Mouse (Mus musculus) forebrain, embryonic 12.5 days (tissue): ENCODE results near the gene Asap2. TPM values are rescaled to one million over a fixed set of nuclear protein-coding genes. Genes with fewer than 3 reads are reported as not detected.
A peak's percentile ranks its signal among the peaks of the same experiment; 100 is the strongest.

ENCODE experiments used
- ATAC-seq: fragments of 200-750 bp; cut with Nextera tagmentation; 2 replicates; pipeline ENCODE4 v1.8.0; 2017; ENCODE audit warnings: moderate TSS enrichment; ENCODE audit not compliant: low FRiP score
- H3K27ac ChIP-seq: fragments of 300-500 bp; sonication (generic); 2 replicates; pipeline ENCODE4 v1.5.1; 2016; ENCODE audit warnings: mild to moderate bottlenecking
- H3K27me3 ChIP-seq: fragments of 300-500 bp; sonication (generic); 2 replicates; pipeline ENCODE4 v1.6.1; 2016; ENCODE audit warnings: mild to moderate bottlenecking
- H3K36me3 ChIP-seq: fragments of 300-500 bp; sonication (generic); replicated peaks from 2 replicates; pipeline ENCODE4 v1.6.1; 2016; ENCODE audit warnings: mild to moderate bottlenecking
- H3K4me1 ChIP-seq: fragments of 300-500 bp; sonication (generic); 2 replicates; pipeline ENCODE4 v1.6.1; 2016
- H3K4me2 ChIP-seq: fragments of 300-500 bp; sonication (generic); 2 replicates; pipeline ENCODE4 v1.6.1; 2016; ENCODE audit warnings: mild to moderate bottlenecking, moderate library complexity
- H3K4me3 ChIP-seq: fragments of 300-500 bp; sonication (generic); replicated peaks from 2 replicates; pipeline ENCODE4 v1.5.1; 2016; ENCODE audit warnings: mild to moderate bottlenecking
- H3K9ac ChIP-seq: fragments of 300-500 bp; sonication (generic); 2 replicates; pipeline ENCODE4 v1.6.1; 2016; ENCODE audit warnings: mild to moderate bottlenecking
- H3K9me3 ChIP-seq: fragments of 300-500 bp; sonication (generic); 2 replicates; pipeline ENCODE4 v1.6.1; 2016
- WGBS: fragments of 180-500 bp; shearing (Covaris S2); methylation state at CpG from one replicate; pipeline ENCODE4 v1.1.7; 2016; 5-methylcytosine and 5-hydroxymethylcytosine counted together
- polyA plus RNA-seq: library from polyadenylated mRNA; unstranded; fragments of >200 nt; fragmentation: Nextera tagmentation; extraction: Ambion mirVana; gene quantifications from 2 replicates; pipeline ENCODE4 v1.2.1, GENCODE M21; 2016

The Asap2 gene
- polyA plus RNA-seq, 1 experiment from 2014 or later: 18.6 TPM

DNA sequence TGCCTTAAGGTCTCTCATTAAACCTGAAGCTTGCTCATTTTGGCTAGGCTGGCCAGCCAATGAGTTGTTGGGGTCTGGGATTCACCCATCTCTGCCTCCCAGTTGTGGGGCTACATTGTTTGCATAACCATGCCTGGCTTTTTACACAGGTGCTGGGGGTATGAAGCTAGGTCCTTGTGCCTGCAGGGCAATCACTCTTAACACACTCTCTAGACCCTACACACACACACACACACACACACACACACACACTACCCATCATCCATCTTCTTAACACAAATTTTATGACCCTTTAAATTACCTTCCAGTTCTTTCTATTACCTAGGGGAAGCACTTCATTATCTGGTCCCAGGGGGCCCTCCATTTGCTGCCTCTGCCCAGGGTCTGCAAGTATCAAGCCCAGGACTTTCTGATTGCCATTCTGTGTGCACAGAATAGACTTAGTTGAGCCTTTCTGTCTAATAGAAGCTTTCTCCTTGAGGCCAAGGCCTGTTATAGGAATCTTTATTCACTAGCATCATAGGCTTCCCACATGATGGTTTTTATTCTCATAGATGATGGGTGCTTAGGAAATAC is 187.0 kb downstream of the Asap2 start:
- Histone ChIP-seq H3K4me1 (no peaks in the 10 kb centered on the region), H3K36me3 (peaks cover 4% of the 10 kb centered on the region; the same call in 1 of the 2 replicates), H3K9ac (no peak overlapping the region), H3K4me2 (no peak overlapping the region), H3K9me3 (no peaks in the 10 kb centered on the region), H3K27ac (no peak overlapping the region), H3K27me3 (no peaks in the 10 kb centered on the region), H3K4me3 (no peak overlapping the region)
- ATAC-seq: no peak

GRCm38 (mm10) chr12:21180091-21180490 is 189.8 kb downstream of the Asap2 start:
- no peak overlapping the region for H3K4me2 ChIP-seq
- H3K27ac ChIP-seq: no peak overlapping the region
- H3K4me1 ChIP-seq: peaks cover 5% of the 10 kb centered on the region; the same call in 1 of the 2 replicates
- no peaks in the 10 kb centered on the region for H3K9me3 ChIP-seq
- ATAC-seq: no peak
- WGBS: 90% methylated on average over 6 of the region's 6 CpGs
- H3K4me3 ChIP-seq: no peak overlapping the region
- no peak overlapping the region for H3K9ac ChIP-seq
- H3K36me3 ChIP-seq: no peaks in the 10 kb centered on the region
- H3K27me3 ChIP-seq: no peaks in the 10 kb centered on the region

- H3K27me3 ChIP-seq: no peaks in the 10 kb centered on the region
- 92% methylated on average over 4 of the region's 4 CpGs for whole genome bisulfite sequencing
- no peak overlapping the region for H3K9ac ChIP-seq
- no peak overlapping the region for H3K27ac ChIP-seq
- no peak for ATAC-seq
- H3K36me3 ChIP-seq: no peaks in the 10 kb centered on the region
- peaks cover 10% of the 10 kb centered on the region; the same call in 1 of the 2 replicates for H3K4me1 ChIP-seq
- H3K9me3 ChIP-seq: no peaks in the 10 kb centered on the region
- no peak overlapping the region for H3K4me3 ChIP-seq
- H3K4me2 ChIP-seq: no peak overlapping the region
These were observed 192.5 kb downstream of the Asap2 start for GRCm38 (mm10) chr12:21182786-21183185.

DNA sequence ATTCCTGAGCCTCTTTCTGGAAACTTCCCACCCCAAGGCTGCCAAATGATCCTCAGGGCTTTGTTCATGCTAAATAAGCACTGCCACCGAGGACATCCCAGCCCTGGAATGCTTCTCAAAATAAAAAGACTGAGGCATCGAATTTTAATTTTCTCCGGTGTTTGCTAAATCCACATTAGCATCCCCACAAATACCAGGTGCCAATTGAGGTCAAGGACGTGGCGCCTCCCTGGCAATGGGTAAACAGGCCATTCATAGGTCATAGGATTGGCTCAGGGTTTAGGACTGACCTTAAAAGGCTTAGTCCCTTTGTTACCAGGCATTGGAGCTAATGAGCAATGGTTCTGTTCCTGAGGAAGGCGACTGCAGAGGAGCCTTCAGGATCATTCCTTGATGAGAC is 193.1 kb downstream of the Asap2 start:
- Histone ChIP-seq H3K36me3 (no peaks in the 10 kb centered on the region), H3K4me2 (no peak overlapping the region), H3K27ac (no peak overlapping the region), H3K9ac (no peak overlapping the region), H3K4me1 (peaks cover 10% of the 10 kb centered on the region; the same call in 1 of the 2 replicates), H3K9me3 (no peaks in the 10 kb centered on the region), H3K4me3 (no peak overlapping the region), H3K27me3 (no peaks in the 10 kb centered on the region)
- no peak for ATAC-seq
- WGBS: 56% methylated on average over 6 of the region's 6 CpGs

DNA sequence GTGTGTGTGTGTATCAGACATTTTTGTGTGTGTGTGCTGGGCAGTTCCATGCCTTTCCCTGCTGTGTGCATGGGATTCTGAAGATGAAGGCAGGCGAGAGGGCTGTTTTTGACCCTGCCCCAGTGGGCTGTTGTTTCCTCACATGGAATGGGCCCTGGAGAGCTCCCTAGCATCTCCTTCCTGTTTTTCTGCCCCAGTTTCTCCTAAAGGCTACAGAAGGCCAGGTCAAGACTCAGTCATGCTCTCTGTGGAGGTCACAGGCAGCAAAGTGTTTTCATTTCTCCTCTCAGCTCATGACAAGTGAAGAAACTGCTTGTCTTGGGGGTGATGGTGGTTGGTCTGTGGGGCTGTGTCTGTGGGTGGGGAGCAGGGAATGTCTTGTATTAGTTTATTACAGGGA is 195.9 kb downstream of the Asap2 start:
- H3K9me3 ChIP-seq: no peaks in the 10 kb centered on the region
- WGBS: 83% methylated on average over 1 of the region's 1 CpGs
- no peak overlapping the region for H3K4me2 ChIP-seq
- H3K4me1 ChIP-seq: peaks cover 13% of the 10 kb centered on the region
- no peak overlapping the region for H3K9ac ChIP-seq
- H3K36me3 ChIP-seq: peaks cover 11% of the 10 kb centered on the region
- no peaks in the 10 kb centered on the region for H3K27me3 ChIP-seq
- no peak overlapping the region for H3K4me3 ChIP-seq
- no peak overlapping the region for H3K27ac ChIP-seq
- ATAC-seq: no peak

DNA sequence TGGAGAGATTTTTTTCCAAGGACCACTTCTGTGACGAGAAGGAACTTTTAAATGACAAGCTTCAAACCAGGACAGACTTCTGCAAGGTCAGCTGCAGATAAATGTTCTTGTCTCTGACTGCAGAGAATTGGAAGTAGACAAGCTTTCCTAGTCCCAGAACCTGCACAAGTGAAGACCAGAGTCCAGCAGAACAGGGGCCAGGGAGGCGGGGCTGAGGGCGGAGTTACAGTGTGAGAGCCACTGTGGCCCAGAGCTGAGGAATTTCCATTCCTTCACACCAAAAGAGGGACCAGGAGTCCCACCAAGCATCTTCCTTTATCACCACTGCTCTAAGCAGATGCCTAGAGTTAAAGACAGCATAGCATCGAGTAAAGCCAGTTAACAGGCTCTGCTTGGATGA is 198.6 kb downstream of the Asap2 start:
- no peak overlapping the region for H3K9ac ChIP-seq
- no peak overlapping the region for H3K27ac ChIP-seq
- no peak overlapping the region for H3K4me3 ChIP-seq
- no peaks in the 10 kb centered on the region for H3K27me3 ChIP-seq
- 65% methylated on average over 4 of the region's 4 CpGs for WGBS
- no peak for ATAC-seq
- no peaks in the 10 kb centered on the region for H3K9me3 ChIP-seq
- no peak overlapping the region for H3K4me2 ChIP-seq
- H3K36me3 ChIP-seq: peaks cover 16% of the 10 kb centered on the region
- H3K4me1 ChIP-seq: peaks cover 10% of the 10 kb centered on the region; the same call in 1 of the 2 replicates

- 86% methylated on average over 2 of the region's 2 CpGs for WGBS
- Histone ChIP-seq H3K27me3 (no peaks in the 10 kb centered on the region), H3K4me2 (no peak overlapping the region), H3K4me1 (peaks cover 3% of the 10 kb centered on the region; the same call in 1 of the 2 replicates), H3K9me3 (no peaks in the 10 kb centered on the region), H3K36me3 (peaks cover 16% of the 10 kb centered on the region), H3K9ac (no peak overlapping the region), H3K4me3 (no peak overlapping the region), H3K27ac (no peak overlapping the region)
- no peak for ATAC-seq
These were observed 201.3 kb downstream of the Asap2 start for GRCm38 (mm10) chr12:21191546-21191945.

DNA sequence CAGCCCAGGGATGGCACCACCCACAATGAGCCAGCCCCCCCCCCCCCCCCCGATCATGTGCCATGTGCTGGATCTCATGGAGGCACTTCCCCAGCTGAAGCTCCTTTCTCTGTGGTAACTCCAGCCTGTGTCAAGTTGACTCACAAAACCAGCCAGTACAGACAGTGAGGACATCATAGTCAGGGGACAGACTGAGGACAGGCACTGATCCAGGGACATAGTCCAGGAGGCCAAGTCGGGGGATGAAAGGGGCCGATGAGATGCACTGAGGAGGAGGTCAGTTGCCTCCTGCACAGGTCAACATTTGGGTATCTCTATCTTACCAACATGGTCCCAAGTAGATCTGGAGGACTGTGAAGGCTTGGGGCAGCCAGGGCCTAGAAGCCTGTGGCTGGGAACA is 205.2 kb downstream of the Asap2 start:
- Histone ChIP-seq H3K27me3 (no peaks in the 10 kb centered on the region), H3K36me3 (peaks cover 20% of the 10 kb centered on the region), H3K4me3 (no peak overlapping the region), H3K27ac (no peak overlapping the region), H3K4me1 (no peaks in the 10 kb centered on the region), H3K9ac (no peak overlapping the region), H3K9me3 (no peaks in the 10 kb centered on the region), H3K4me2 (no peak overlapping the region)
- ATAC-seq: no peak
- WGBS: 100% methylated on average over 3 of the region's 3 CpGs

DNA sequence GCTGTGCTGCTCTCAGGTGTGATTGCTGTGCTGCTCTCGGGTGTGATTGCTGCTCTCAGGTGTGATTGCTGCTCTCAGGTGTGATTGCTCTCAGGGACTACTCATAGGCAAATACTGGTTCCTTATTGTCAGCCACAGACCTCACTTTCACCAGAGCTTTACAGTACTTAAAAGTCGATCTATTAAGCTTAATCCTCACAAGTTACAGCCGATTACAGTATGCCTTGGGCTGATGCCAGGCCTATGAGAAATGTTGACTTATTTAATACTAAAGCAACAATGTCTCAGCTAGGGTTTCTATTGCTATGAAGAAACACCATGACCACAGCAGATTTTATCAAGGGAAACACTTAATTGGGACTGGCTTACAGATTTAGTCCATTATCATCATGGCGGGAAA is 206.2 kb downstream of the Asap2 start:
- whole genome bisulfite sequencing: 93% methylated on average over 4 of the region's 4 CpGs
- H3K9me3 ChIP-seq: no peaks in the 10 kb centered on the region

GRCm38 (mm10) chr12:21200613-21201012 is 210.4 kb downstream of the Asap2 start:
- no peaks in the 10 kb centered on the region for H3K27me3 ChIP-seq
- no peak for ATAC-seq
- no peak overlapping the region for H3K27ac ChIP-seq
- H3K4me2 ChIP-seq: no peak overlapping the region
- peaks cover 33% of the 10 kb centered on the region for H3K36me3 ChIP-seq
- H3K4me1 ChIP-seq: peaks cover 24% of the 10 kb centered on the region
- 97% methylated on average over 8 of the region's 8 CpGs for WGBS
- no peak overlapping the region for H3K4me3 ChIP-seq
- no peak overlapping the region for H3K9ac ChIP-seq
- no peaks in the 10 kb centered on the region for H3K9me3 ChIP-seq

More for the DNA sequence above, 206.2 kb downstream of the Asap2 start:
- H3K36me3 ChIP-seq: peaks cover 21% of the 10 kb centered on the region
- no peak overlapping the region for H3K27ac ChIP-seq
- H3K9ac ChIP-seq: no peak overlapping the region
- H3K4me2 ChIP-seq: no peak overlapping the region
- no peak overlapping the region for H3K4me3 ChIP-seq
- no peak for ATAC-seq
- no peaks in the 10 kb centered on the region for H3K4me1 ChIP-seq
- H3K27me3 ChIP-seq: no peaks in the 10 kb centered on the region

- ATAC-seq: no peak
- H3K4me2 ChIP-seq: no peak overlapping the region
- 86% methylated on average over 10 of the region's 10 CpGs for WGBS
- H3K9ac ChIP-seq: no peak overlapping the region
- H3K27ac ChIP-seq: no peak overlapping the region
- peaks cover 43% of the 10 kb centered on the region for H3K36me3 ChIP-seq
- H3K4me1 ChIP-seq: peaks cover 24% of the 10 kb centered on the region
- no peaks in the 10 kb centered on the region for H3K27me3 ChIP-seq
- H3K9me3 ChIP-seq: no peaks in the 10 kb centered on the region
- no peak overlapping the region for H3K4me3 ChIP-seq
These were observed 211.4 kb downstream of the Asap2 start for GRCm38 (mm10) chr12:21201485-21202269.

DNA sequence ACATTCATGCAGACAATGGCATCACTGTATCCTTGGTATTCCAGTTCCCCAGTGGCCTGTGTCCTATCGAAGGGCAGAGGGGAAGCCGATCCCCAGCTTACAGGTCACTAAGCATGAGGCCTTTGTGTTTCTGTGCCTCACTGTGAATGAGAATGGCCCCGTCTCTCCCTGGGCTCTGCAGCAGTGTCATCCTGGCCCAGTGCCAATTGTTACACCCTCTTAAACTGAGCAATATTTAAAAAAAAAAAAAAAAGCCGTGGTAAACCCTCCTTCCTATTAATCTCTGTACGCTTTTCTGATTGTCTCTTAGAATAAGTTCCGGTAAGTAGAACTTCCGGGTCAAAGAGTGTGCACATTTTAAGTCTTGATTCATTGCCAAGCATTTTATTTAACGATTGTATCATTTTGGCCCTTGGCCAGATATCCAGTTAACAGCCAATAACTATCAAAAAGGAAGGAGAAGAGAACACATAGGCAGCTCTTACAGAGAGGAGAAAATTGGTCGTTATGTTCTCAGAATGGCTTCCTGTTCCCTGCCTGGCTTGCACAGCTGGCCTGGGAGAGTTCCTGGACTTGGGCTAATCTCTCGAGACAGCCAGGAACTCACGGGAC is 214.5 kb downstream of the Asap2 start:
- Histone ChIP-seq H3K9ac (no peak overlapping the region), H3K9me3 (no peaks in the 10 kb centered on the region), H3K4me1 (peaks cover 24% of the 10 kb centered on the region), H3K27me3 (no peaks in the 10 kb centered on the region), H3K36me3 (peaks cover 56% of the 10 kb centered on the region), H3K27ac (peak overlapping the region; percentile 59), H3K4me3 (no peak overlapping the region), H3K4me2 (no peak overlapping the region)
- 22% methylated on average over 11 of the region's 11 CpGs for WGBS
- ATAC-seq: peak; percentile 63
